Mouse (Mus musculus) spleen, adult 2 months (tissue): ENCODE results near the gene Trmt10a.

ENCODE experiments used
- CTCF ChIP-seq: fragments of 200-500 bp; IDR thresholded peaks from 2 replicates; pipeline ENCODE4 v1.5.1; 2011; ENCODE audit warnings: mild to moderate bottlenecking, inconsistent platforms; ENCODE audit not compliant: insufficient read depth, insufficient read length, insufficient replicate concordance; ENCODE audit errors: extremely low read depth
- POLR2A ChIP-seq: fragments of 200-500 bp; IDR thresholded peaks from 2 replicates; pipeline ENCODE4 v1.6.1; 2011; ENCODE audit warnings: low read depth, low read length, inconsistent platforms

DNA sequence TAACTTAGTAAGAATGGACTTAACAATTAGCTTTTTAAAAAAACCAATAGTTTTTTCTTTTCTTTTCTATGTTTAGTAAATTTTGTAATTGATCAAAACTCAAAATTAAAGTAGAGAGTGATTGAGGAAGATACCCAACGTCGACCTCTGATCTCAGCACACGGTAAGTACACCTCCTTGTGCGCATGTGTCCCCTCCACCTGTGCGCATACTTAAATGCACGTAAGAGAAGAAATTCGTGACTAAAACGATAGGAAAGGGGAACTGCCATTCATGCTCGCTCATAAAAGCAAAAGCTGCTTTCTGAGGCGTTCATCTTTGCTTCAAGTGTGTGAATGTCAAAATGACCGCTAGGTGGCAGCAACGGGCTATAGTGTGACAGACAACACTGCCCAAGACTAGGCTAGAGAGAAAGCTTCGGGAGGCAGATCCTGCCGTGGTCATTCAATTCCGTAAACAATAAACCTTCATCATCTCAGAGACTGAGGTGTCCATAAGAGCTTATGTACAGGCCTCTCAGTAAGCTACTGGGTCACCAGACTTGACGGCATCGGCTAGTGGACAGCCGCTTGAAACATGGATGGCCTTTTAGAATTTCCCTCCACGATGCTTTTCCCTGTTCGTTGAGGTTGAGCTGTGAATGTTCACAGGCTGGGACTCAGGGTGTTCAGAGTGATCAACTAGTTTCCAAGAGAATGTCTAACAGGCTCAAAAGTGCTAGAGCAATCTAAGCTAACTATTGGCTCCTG lies 54.9 kb downstream of the Trmt10a start:
- TF ChIP-seq CTCF (peak; percentile 62; the same call in 1 of the 2 replicates), POLR2A (no peak)
